Mouse (Mus musculus) myocyte (in vitro differentiated cells): ENCODE results near the gene Paqr7. TPM values are rescaled to one million over a fixed set of nuclear protein-coding genes. Genes with fewer than 3 reads are reported as not detected.
A peak's percentile ranks its signal among the peaks of the same experiment; 100 is the strongest.

Experiments
- H3K27me3 ChIP-seq: one replicate; pipeline ENCODE4 v1.6.1; 2011; ENCODE audit not compliant: control insufficient read depth, insufficient read depth, insufficient read length
- H3K36me3 ChIP-seq: one replicate; pipeline ENCODE4 v1.6.1; 2011; ENCODE audit not compliant: control insufficient read depth, insufficient read depth
- H3K4me2 ChIP-seq: one replicate; pipeline ENCODE4 v1.6.1; 2011; ENCODE audit warnings: low read depth, control low read depth
- H3K4me3 ChIP-seq: one replicate; pipeline ENCODE4 v1.5.1; 2011; ENCODE audit warnings: mild to moderate bottlenecking, control low read depth, moderate library complexity
- H3K79me2 ChIP-seq: one replicate; pipeline ENCODE4 v1.6.1; 2011; ENCODE audit not compliant: control insufficient read depth, insufficient read depth
- H3ac ChIP-seq: one replicate; pipeline ENCODE4 v1.6.1; 2011; ENCODE audit not compliant: control insufficient read depth, insufficient read length
- CEBPB ChIP-seq: IDR thresholded peaks from 2 replicates; pipeline ENCODE4 v1.6.1; 2011; ENCODE audit warnings: mild to moderate bottlenecking, moderate library complexity; ENCODE audit not compliant: poor library complexity, insufficient read depth, severe bottlenecking
- E2F4 ChIP-seq: IDR thresholded peaks from one replicate; pipeline ENCODE4 v1.6.1; 2011; ENCODE audit warnings: mild to moderate bottlenecking, control low read depth, moderate library complexity; ENCODE audit not compliant: insufficient read depth
- MAX ChIP-seq: IDR thresholded peaks from one replicate; pipeline ENCODE4 v1.6.1; 2011; ENCODE audit warnings: low read depth, mild to moderate bottlenecking, control low read depth
- MYOD1 ChIP-seq, 3 experiments: IDR thresholded peaks; one replicate each; pipeline ENCODE4 v1.6.1; 2011; ENCODE audit warnings: control low read depth in 2 of 3, low read depth in 2 of 3, mild to moderate bottlenecking in 2 of 3, moderate library complexity in 1 of 3; ENCODE audit not compliant: insufficient read length in 2 of 3, control insufficient read depth in 1 of 3
- MYOG ChIP-seq, 3 experiments: IDR thresholded peaks; one replicate each; pipeline ENCODE4 v1.6.1; 2011; ENCODE audit warnings: control low read depth in 2 of 3, low read depth in 2 of 3, mild to moderate bottlenecking in 2 of 3; ENCODE audit not compliant: insufficient read length in 2 of 3, control insufficient read depth in 1 of 3, insufficient read depth in 1 of 3
- POLR2A ChIP-seq: IDR thresholded peaks from one replicate; pipeline ENCODE4 v1.6.1; 2011; ENCODE audit warnings: low read depth, mild to moderate bottlenecking, control low read depth, moderate library complexity; ENCODE audit not compliant: insufficient read length
- POLR2AphosphoS2 ChIP-seq: IDR thresholded peaks from one replicate; pipeline ENCODE4 v1.6.1; 2011; ENCODE audit warnings: low read depth, control low read depth; ENCODE audit not compliant: insufficient read length
- REST ChIP-seq: IDR thresholded peaks from one replicate; pipeline ENCODE4 v1.6.1; 2011; ENCODE audit warnings: mild to moderate bottlenecking, control low read depth, moderate library complexity; ENCODE audit not compliant: insufficient read depth, insufficient read length
- SRF ChIP-seq: IDR thresholded peaks from one replicate; pipeline ENCODE4 v1.6.1; 2011; ENCODE audit warnings: low read depth; ENCODE audit not compliant: control insufficient read depth, insufficient read length
- TCF12 ChIP-seq: IDR thresholded peaks from one replicate; pipeline ENCODE4 v1.6.1; 2011; ENCODE audit warnings: mild to moderate bottlenecking, control low read depth; ENCODE audit not compliant: poor library complexity, insufficient read depth, severe bottlenecking
- TCF3 ChIP-seq: IDR thresholded peaks from one replicate; pipeline ENCODE4 v1.6.1; 2011; ENCODE audit warnings: low read depth, control low read depth; ENCODE audit not compliant: insufficient read length
- USF1 ChIP-seq: IDR thresholded peaks from one replicate; pipeline ENCODE4 v1.6.1; 2011; ENCODE audit warnings: low read depth, mild to moderate bottlenecking, control low read depth, moderate library complexity
- polyA plus RNA-seq: library from polyadenylated mRNA; unstranded; fragments of >200 nt; fragmentation: generic; extraction: Trizol; gene quantifications from one replicate; pipeline ENCODE4 v1.2.1, GENCODE M21; 2012; ENCODE audit warnings: missing spikeins

The Paqr7 gene
- polyA plus RNA-seq, 1 experiment, result 9.5 TPM

DNA sequence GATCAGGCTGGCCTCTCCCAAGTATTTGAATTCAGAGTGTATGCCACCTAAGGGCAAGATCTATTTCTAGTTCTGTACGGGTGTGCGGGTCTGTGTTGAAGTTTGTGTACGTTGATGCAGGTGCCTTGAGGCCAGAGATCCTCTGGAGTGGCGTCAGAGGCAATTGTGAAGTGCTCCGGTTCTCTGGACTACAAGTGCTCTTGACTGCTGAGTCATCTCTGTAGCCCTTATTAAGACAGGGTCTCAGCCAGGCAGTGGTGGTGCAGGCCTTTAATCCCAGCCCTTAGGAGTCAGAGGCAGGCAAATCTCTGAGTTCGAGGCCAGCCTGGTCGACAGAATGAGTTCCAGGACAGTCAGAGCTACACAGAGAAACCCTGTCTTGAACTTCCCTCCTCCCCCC is 19.1 kb downstream of the Paqr7 start:
- TF ChIP-seq POLR2A, result no peak
- no peak for TF ChIP-seq MYOD1 (IDR thresholded peaks at IDR 0.05; ENCODE audit: control insufficient read depth in 1 of 3, insufficient read length in 2 of 3, low read depth in 2 of 3)
- no peak for TF ChIP-seq REST
- TF ChIP-seq E2F4, result no peak
- TF ChIP-seq MYOG (IDR thresholded peaks at IDR 0.05; ENCODE audit: control insufficient read depth in 1 of 3, insufficient read depth in 1 of 3, insufficient read length in 2 of 3, low read depth in 2 of 3), result no peak
- TF ChIP-seq CEBPB, result no peak
- TF ChIP-seq USF1, result no peak
- no peak for TF ChIP-seq MAX
- no peak for TF ChIP-seq SRF
- TF ChIP-seq TCF12, result no peak
- TF ChIP-seq TCF3, result no peak
- TF ChIP-seq POLR2AphosphoS2, result no peak
- Histone ChIP-seq H3K79me2 (peaks cover 38% of the 10 kb centered on the region), H3K27me3 (no peaks in the 10 kb centered on the region), H3K36me3 (no peaks in the 10 kb centered on the region), H3K4me2 (no peak overlapping the region), H3K4me3 (no peak overlapping the region), H3ac (no peak overlapping the region)

DNA sequence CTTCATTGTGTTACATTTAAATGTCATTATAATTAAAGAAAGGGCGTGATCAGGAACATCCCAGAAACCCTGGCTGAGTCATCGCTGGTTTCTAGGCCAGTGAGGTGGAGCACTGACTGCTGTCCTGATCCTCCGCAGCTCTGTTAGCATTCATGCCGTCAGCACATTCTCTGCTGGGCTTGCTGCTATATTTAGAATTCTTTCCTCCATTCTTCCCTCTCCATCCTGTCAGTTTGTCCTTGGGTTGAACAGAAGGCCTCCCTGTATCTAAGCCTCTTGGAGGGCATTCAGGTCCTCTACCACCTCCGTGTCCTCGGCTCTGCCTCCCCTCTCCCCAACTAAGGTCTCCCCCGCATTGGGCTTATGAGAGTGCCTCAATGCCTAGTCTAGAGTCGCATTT is 20.5 kb downstream of the Paqr7 start:
- H3K4me3 ChIP-seq, result no peak overlapping the region
- H3K4me2 ChIP-seq, result peak overlapping the region; percentile 31
- TF ChIP-seq MYOG (IDR thresholded peaks at IDR 0.05; ENCODE audit: control insufficient read depth in 1 of 3, insufficient read depth in 1 of 3, insufficient read length in 2 of 3, low read depth in 2 of 3) (no peak), TCF12 (no peak), USF1 (no peak), TCF3 (no peak), REST (no peak), E2F4 (no peak), CEBPB (no peak), SRF (no peak), MAX (no peak), POLR2A (no peak), MYOD1 (IDR thresholded peaks at IDR 0.05; ENCODE audit: control insufficient read depth in 1 of 3, insufficient read length in 2 of 3, low read depth in 2 of 3) (no peak), POLR2AphosphoS2 (no peak)
- H3ac ChIP-seq, result no peak overlapping the region
- H3K79me2 ChIP-seq, result peaks cover 37% of the 10 kb centered on the region
- no peaks in the 10 kb centered on the region for H3K27me3 ChIP-seq
- H3K36me3 ChIP-seq, result no peaks in the 10 kb centered on the region

DNA sequence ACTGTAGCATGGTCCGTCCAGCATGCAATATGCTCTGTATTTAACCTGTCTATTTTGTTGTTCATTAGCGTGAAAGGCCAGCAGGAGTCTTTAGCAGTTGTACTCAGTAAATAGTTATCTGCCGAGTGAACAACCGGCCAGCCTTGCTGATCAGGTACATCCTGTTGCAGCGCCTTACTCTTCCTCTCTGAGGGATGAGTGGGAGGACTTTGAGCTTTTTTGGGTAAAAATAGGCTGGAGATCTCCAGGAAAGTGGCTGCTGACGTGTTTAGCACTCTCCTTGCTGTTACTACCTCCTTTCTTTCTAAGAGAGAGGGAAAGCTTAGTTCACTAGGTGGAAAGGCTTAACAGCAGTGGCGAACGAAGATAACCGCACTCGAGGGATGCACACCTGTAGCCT is 21.2 kb downstream of the Paqr7 start:
- TF ChIP-seq USF1 (no peak), E2F4 (no peak), POLR2AphosphoS2 (no peak), POLR2A (no peak), MYOD1 (IDR thresholded peaks at IDR 0.05; ENCODE audit: control insufficient read depth in 1 of 3, insufficient read length in 2 of 3, low read depth in 2 of 3) (no peak), CEBPB (no peak), SRF (no peak), REST (no peak), MAX (no peak), TCF12 (no peak), MYOG (IDR thresholded peaks at IDR 0.05; ENCODE audit: control insufficient read depth in 1 of 3, insufficient read depth in 1 of 3, insufficient read length in 2 of 3, low read depth in 2 of 3) (no peak), TCF3 (no peak)

DNA sequence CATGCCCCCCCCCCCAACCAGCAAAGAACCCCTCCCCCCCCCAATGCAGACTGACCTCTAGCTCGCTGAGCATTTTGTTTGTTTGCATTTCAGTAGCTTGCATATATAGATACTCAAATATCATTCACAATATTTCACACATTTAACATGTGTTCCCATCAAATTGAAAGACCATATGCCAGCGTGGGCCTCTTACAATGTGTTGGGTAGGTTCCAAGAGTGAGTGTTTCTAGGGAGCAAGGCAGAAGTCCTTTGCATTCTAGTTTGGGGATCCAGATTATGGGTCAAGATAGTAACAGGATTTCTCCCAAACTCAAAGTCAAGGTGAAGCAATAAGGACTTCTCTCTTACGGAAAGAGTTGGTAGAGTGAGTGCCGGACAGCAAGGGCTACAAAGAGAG is 22.0 kb downstream of the Paqr7 start:
- Histone ChIP-seq H3K4me2 (no peak overlapping the region), H3ac (no peak overlapping the region), H3K79me2 (peaks cover 36% of the 10 kb centered on the region), H3K27me3 (no peaks in the 10 kb centered on the region), H3K4me3 (no peak overlapping the region), H3K36me3 (no peaks in the 10 kb centered on the region)
- TF ChIP-seq USF1, result no peak
- TF ChIP-seq REST, result no peak
- TF ChIP-seq POLR2AphosphoS2, result no peak
- TF ChIP-seq MAX, result no peak
- TF ChIP-seq TCF12, result no peak
- TF ChIP-seq CEBPB, result no peak
- TF ChIP-seq SRF, result no peak
- TF ChIP-seq MYOG (IDR thresholded peaks at IDR 0.05; ENCODE audit: control insufficient read depth in 1 of 3, insufficient read depth in 1 of 3, insufficient read length in 2 of 3, low read depth in 2 of 3), result no peak
- no peak for TF ChIP-seq MYOD1 (IDR thresholded peaks at IDR 0.05; ENCODE audit: control insufficient read depth in 1 of 3, insufficient read length in 2 of 3, low read depth in 2 of 3)
- no peak for TF ChIP-seq E2F4
- TF ChIP-seq POLR2A, result no peak
- no peak for TF ChIP-seq TCF3

More for the DNA sequence above, 21.2 kb downstream of the Paqr7 start:
- Histone ChIP-seq H3K79me2 (peaks cover 37% of the 10 kb centered on the region), H3K27me3 (no peaks in the 10 kb centered on the region), H3K36me3 (no peaks in the 10 kb centered on the region), H3K4me3 (no peak overlapping the region), H3ac (no peak overlapping the region), H3K4me2 (no peak overlapping the region)

DNA sequence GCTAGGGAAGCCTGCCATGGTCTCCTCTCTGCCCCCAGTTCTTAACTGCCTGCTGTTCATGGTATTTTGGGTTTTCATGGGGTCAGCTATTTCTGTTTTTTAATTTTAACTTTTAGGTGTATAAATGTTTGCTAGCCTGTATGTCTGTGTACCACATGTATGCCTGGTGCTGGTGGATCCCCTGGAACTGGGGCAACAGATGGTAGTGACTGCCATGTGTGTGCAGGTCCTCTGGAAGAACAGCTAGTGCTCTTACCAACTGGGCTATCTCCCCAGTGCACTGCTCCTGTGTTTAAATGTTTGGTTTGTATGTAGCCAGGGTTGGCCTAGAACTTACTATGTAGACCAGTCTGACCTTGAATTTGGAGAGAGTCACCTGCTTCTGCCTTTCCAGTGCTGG is 22.8 kb downstream of the Paqr7 start:
- Histone ChIP-seq H3K27me3 (no peaks in the 10 kb centered on the region), H3ac (no peak overlapping the region), H3K36me3 (peaks cover 4% of the 10 kb centered on the region), H3K4me3 (no peak overlapping the region), H3K79me2 (peaks cover 28% of the 10 kb centered on the region), H3K4me2 (no peak overlapping the region)
- TF ChIP-seq TCF3 (no peak), MYOG (IDR thresholded peaks at IDR 0.05; ENCODE audit: control insufficient read depth in 1 of 3, insufficient read depth in 1 of 3, insufficient read length in 2 of 3, low read depth in 2 of 3) (no peak), REST (no peak), POLR2A (no peak), POLR2AphosphoS2 (no peak), TCF12 (no peak), MAX (no peak), SRF (no peak)
